Mouse (Mus musculus): ENCODE measurements around the gene Id1.

Id1 gene

GRCm38 (mm10) chr2:152742435-152742834 lies 6.4 kb downstream of the Id1 start:
- in situ Hi-C loops (cut with MseI, MboI) = loop anchor here in 1 of 2 experiments (5.0 kb wide), 1 partner anchor 40 kb away; no protein-coding TSS in a partner anchor

- in situ Hi-C loops (cut with MseI, MboI) = no loop called here
Observed at GRCm38 (mm10) chr2:152753944-152754711, 18.1 kb downstream of the Id1 start, which contains the start of gene Cox4i2. Gene Cox4i2, plus strand, starts transcription at chr2:152754173.

GRCm38 (mm10) chr2:152756474-152757393 lies 20.7 kb downstream of the Id1 start:
- in situ Hi-C loops (cut with MseI, MboI) = no loop called here

GRCm38 (mm10) chr2:152757478-152757877 lies 21.4 kb downstream of the Id1 start:
- in situ Hi-C loops (cut with MseI, MboI) = no loop called here

GRCm38 (mm10) chr2:152758351-152758750 lies 22.3 kb downstream of the Id1 start:
- in situ Hi-C loops (cut with MseI, MboI) = no loop called here

- in situ Hi-C loops (cut with MseI, MboI) = no loop called here
Observed at GRCm38 (mm10) chr2:152763310-152763709, 27.3 kb downstream of the Id1 start.

GRCm38 (mm10) chr2:152764172-152765044 lies 28.4 kb downstream of the Id1 start:
- in situ Hi-C loops (cut with MseI, MboI) = loop anchor here in 1 of 2 experiments (5.0 kb wide), 1 partner anchor 68 kb away; the partner anchor contains the start of gene Bcl2l1

GRCm38 (mm10) chr2:152765045-152765674 lies 29.1 kb downstream of the Id1 start:
- in situ Hi-C loops (cut with MseI, MboI) = loop anchor here in 1 of 2 experiments (5.0 kb wide), 1 partner anchor 67 kb away; the partner anchor contains the start of gene Bcl2l1

GRCm38 (mm10) chr2:152766387-152767123 lies 30.5 kb downstream of the Id1 start:
- in situ Hi-C loops (cut with MseI, MboI) = loop anchor here in 1 of 2 experiments (5.0 kb wide), 1 partner anchor 66 kb away; the partner anchor contains the start of gene Bcl2l1

- in situ Hi-C loops (cut with MseI, MboI) = loop anchor here in 1 of 2 experiments (5.0 kb wide), 1 partner anchor 65 kb away; the partner anchor contains the start of gene Bcl2l1
Observed at GRCm38 (mm10) chr2:152767618-152768271, 31.7 kb downstream of the Id1 start.

- in situ Hi-C loops (cut with MseI, MboI) = loop anchor here in 1 of 2 experiments (5.0 kb wide), 1 partner anchor 63 kb away; the partner anchor contains the start of gene Bcl2l1
Observed at GRCm38 (mm10) chr2:152769677-152770076, 33.6 kb downstream of the Id1 start.

- in situ Hi-C loops (cut with MseI, MboI) = no loop called here
Observed at GRCm38 (mm10) chr2:152771571-152771970, 35.5 kb downstream of the Id1 start.

- in situ Hi-C loops (cut with MseI, MboI) = no loop called here
Observed at GRCm38 (mm10) chr2:152772231-152772630, 36.2 kb downstream of the Id1 start.

- in situ Hi-C loops (cut with MseI, MboI) = no loop called here
Observed at GRCm38 (mm10) chr2:152775357-152775756, 39.3 kb downstream of the Id1 start.

GRCm38 (mm10) chr2:152776019-152776418 lies 40.0 kb downstream of the Id1 start:
- in situ Hi-C loops (cut with MseI, MboI) = no loop called here

- in situ Hi-C loops (cut with MseI, MboI) = no loop called here
Observed at GRCm38 (mm10) chr2:152776435-152776834, 40.4 kb downstream of the Id1 start.

- in situ Hi-C loops (cut with MseI, MboI) = no loop called here
Observed at GRCm38 (mm10) chr2:152777081-152777480, 41.0 kb downstream of the Id1 start.

- in situ Hi-C loops (cut with MseI, MboI) = no loop called here
Observed at GRCm38 (mm10) chr2:152780466-152780865, 44.4 kb downstream of the Id1 start.

Data from mouse trophoblast stem cell (cell line).